Mouse (Mus musculus) lung, postnatal 0 days (tissue): ENCODE measurements around the gene Mb21d2. TPM values are rescaled to one million over a fixed set of nuclear protein-coding genes. Genes with fewer than 3 reads are reported as not detected.

ENCODE experiments used
- ATAC-seq: fragments of 200-750 bp; cut with Nextera tagmentation; 2 replicates; pipeline ENCODE4 v1.8.0; 2017; ENCODE audit warnings: moderate library complexity
- DNase-seq: peaks from one replicate; pipeline ENCODE4 v3.0.0-alpha.2; 2016; ENCODE audit warnings: low spot score
- H3K27ac ChIP-seq: fragments of 300-500 bp; sonication (generic); 2 replicates; pipeline ENCODE4 v1.5.1; 2014; ENCODE audit warnings: antibody characterized with exemption, mild to moderate bottlenecking, low read length, mixed read lengths
- H3K27me3 ChIP-seq: fragments of 300-500 bp; sonication (generic); replicated peaks from 2 replicates; pipeline ENCODE4 v1.6.1; 2014; ENCODE audit warnings: low read length, mixed read lengths; ENCODE audit not compliant: insufficient read depth
- H3K36me3 ChIP-seq: fragments of 300-500 bp; sonication (generic); 2 replicates; pipeline ENCODE4 v1.6.1; 2014; ENCODE audit warnings: low read length, mixed read lengths; ENCODE audit not compliant: insufficient read depth
- H3K4me1 ChIP-seq: fragments of 300-500 bp; sonication (generic); 2 replicates; pipeline ENCODE4 v1.6.1; 2014; ENCODE audit warnings: antibody characterized with exemption, low read depth, low read length, mixed read lengths; ENCODE audit not compliant: insufficient read depth
- H3K4me2 ChIP-seq: fragments of 300-500 bp; sonication (generic); replicated peaks from 2 replicates; pipeline ENCODE4 v1.6.1; 2014; ENCODE audit warnings: low read depth, mild to moderate bottlenecking, low read length, moderate library complexity, mixed read lengths
- H3K4me3 ChIP-seq: fragments of 300-500 bp; sonication (generic); 2 replicates; pipeline ENCODE4 v1.5.1; 2014; ENCODE audit warnings: low read depth, low read length
- H3K9ac ChIP-seq: fragments of 300-500 bp; sonication (generic); replicated peaks from 2 replicates; pipeline ENCODE4 v1.6.1; 2014; ENCODE audit warnings: low read depth, mild to moderate bottlenecking
- H3K9me3 ChIP-seq: fragments of 300-500 bp; sonication (generic); 2 replicates; pipeline ENCODE4 v1.6.1; 2016; ENCODE audit warnings: low read length, mixed read lengths
- CTCF ChIP-seq: IDR thresholded peaks from 2 replicates; pipeline ENCODE4 v1.5.1; 2016; ENCODE audit warnings: antibody characterized with exemption, mild to moderate bottlenecking
- EP300 ChIP-seq: IDR thresholded peaks from 2 replicates; pipeline ENCODE4 v1.6.1; 2016; ENCODE audit warnings: antibody characterized with exemption, mild to moderate bottlenecking, control low read depth
- WGBS: fragments of 180-500 bp; shearing (Covaris S2); extraction: QIAGEN DNeasy Blood & Tissue Kit; methylation state at CpG from one replicate; pipeline ENCODE4 v1.1.7; 2014; 5-methylcytosine and 5-hydroxymethylcytosine counted together
- polyA plus RNA-seq: library from polyadenylated mRNA; unstranded; fragments of >200 nt; fragmentation: Nextera tagmentation; extraction: Ambion mirVana; gene quantifications from 2 replicates; pipeline ENCODE4 v1.2.1, GENCODE M21; 2015

Mb21d2 gene
- polyA plus RNA-seq, 1 experiment from 2014 or later = 3.8 TPM

- Histone ChIP-seq H3K4me3 (no peak overlapping the region), H3K4me2 (no peak overlapping the region), H3K27me3 (no peaks in the 10 kb centered on the region), H3K36me3 (no peaks in the 10 kb centered on the region), H3K4me1 (no peaks in the 10 kb centered on the region), H3K9ac (no peak overlapping the region), H3K27ac (no peak overlapping the region), H3K9me3 (no peaks in the 10 kb centered on the region)
- 53% methylated on average over 7 of the region's 7 CpGs for WGBS
- no peak for TF ChIP-seq EP300
- no peak for DNase-seq
- no peak for ATAC-seq
These were observed 6.8 kb upstream of the Mb21d2 start for GRCm38 (mm10) chr16:28936181-28936792.

GRCm38 (mm10) chr16:28935701-28936100, 6.2 kb upstream of the Mb21d2 start:
- Histone ChIP-seq H3K4me2 (no peak overlapping the region), H3K27ac (no peak overlapping the region), H3K9ac (no peak overlapping the region), H3K9me3 (no peaks in the 10 kb centered on the region), H3K27me3 (no peaks in the 10 kb centered on the region), H3K4me3 (no peak overlapping the region), H3K36me3 (no peaks in the 10 kb centered on the region), H3K4me1 (no peaks in the 10 kb centered on the region)
- DNase-seq = no peak
- no peak for ATAC-seq
- TF ChIP-seq CTCF = no peak
- TF ChIP-seq EP300 = no peak
- 87% methylated on average over 3 of the region's 3 CpGs for WGBS

- H3K9ac ChIP-seq = no peak overlapping the region
- no peak for ATAC-seq
- H3K27me3 ChIP-seq = no peaks in the 10 kb centered on the region
- H3K4me3 ChIP-seq = no peak overlapping the region
- no peak for DNase-seq
- no peaks in the 10 kb centered on the region for H3K36me3 ChIP-seq
- no peak overlapping the region for H3K27ac ChIP-seq
- no peak overlapping the region for H3K4me2 ChIP-seq
- 81% methylated on average over 2 of the region's 2 CpGs for WGBS
- TF ChIP-seq EP300 (no peak), CTCF (no peak)
- no peaks in the 10 kb centered on the region for H3K4me1 ChIP-seq
- no peaks in the 10 kb centered on the region for H3K9me3 ChIP-seq
These were observed 1.7 kb upstream of the Mb21d2 start for GRCm38 (mm10) chr16:28931213-28931612.

GRCm38 (mm10) chr16:28930426-28930825, 953 bp upstream of the Mb21d2 start:
- peak overlapping the region; percentile 79; the same call in 1 of the 2 replicates for H3K4me3 ChIP-seq
- no peaks in the 10 kb centered on the region for H3K9me3 ChIP-seq
- ATAC-seq = no peak
- H3K36me3 ChIP-seq = no peaks in the 10 kb centered on the region
- H3K27me3 ChIP-seq = no peaks in the 10 kb centered on the region
- H3K4me1 ChIP-seq = no peaks in the 10 kb centered on the region
- H3K4me2 ChIP-seq = peak overlapping the region; percentile 98
- TF ChIP-seq EP300 (no peak), CTCF (no peak)
- H3K27ac ChIP-seq = no peak overlapping the region
- no peak overlapping the region for H3K9ac ChIP-seq
- DNase-seq = no peak
- WGBS = 15% methylated on average over 5 of the region's 5 CpGs

- no peak for TF ChIP-seq EP300
- TF ChIP-seq CTCF = no peak
- Histone ChIP-seq H3K4me3 (peak overlapping the region; percentile 79), H3K27me3 (no peaks in the 10 kb centered on the region), H3K36me3 (no peaks in the 10 kb centered on the region), H3K9ac (peak overlapping the region; percentile 72), H3K4me1 (no peaks in the 10 kb centered on the region), H3K9me3 (no peaks in the 10 kb centered on the region), H3K4me2 (peak overlapping the region; percentile 98), H3K27ac (peak overlapping the region; percentile 78)
- 1% methylated on average over 62 of the region's 66 CpGs for WGBS
- DNase-seq (peak; percentile 79), ATAC-seq (peak; percentile 80)
These were observed 316 bp upstream of the Mb21d2 start for GRCm38 (mm10) chr16:28929686-28930291.

GRCm38 (mm10) chr16:28928466-28928814, 1.0 kb downstream of the Mb21d2 start:
- H3K4me3 ChIP-seq = peak overlapping the region; percentile 79
- H3K9me3 ChIP-seq = no peaks in the 10 kb centered on the region
- ATAC-seq (peak; percentile 54), DNase-seq (peak; percentile 62)
- peak overlapping the region; percentile 78; the same call in 1 of the 2 replicates for H3K27ac ChIP-seq
- H3K27me3 ChIP-seq = no peaks in the 10 kb centered on the region
- WGBS = under 1% methylated on average over 10 of the region's 10 CpGs
- H3K9ac ChIP-seq = no peak overlapping the region
- H3K4me1 ChIP-seq = no peaks in the 10 kb centered on the region
- TF ChIP-seq CTCF (peak; percentile 35), EP300 (no peak)
- H3K36me3 ChIP-seq = no peaks in the 10 kb centered on the region
- H3K4me2 ChIP-seq = peak overlapping the region; percentile 98
